Mouse (Mus musculus) thymus, adult 2 months (tissue): ENCODE data around the gene Usb1.

Experiments
- CTCF ChIP-seq: fragments of 200-500 bp; IDR thresholded peaks from 2 replicates; pipeline ENCODE4 v1.5.1; 2012; ENCODE audit warnings: mild to moderate bottlenecking, control low read depth, low read length, moderate library complexity, borderline replicate concordance; ENCODE audit not compliant: control insufficient read depth, poor library complexity, insufficient read depth; ENCODE audit errors: extremely low read depth
- POLR2A ChIP-seq: fragments of 200-500 bp; IDR thresholded peaks from 2 replicates; pipeline ENCODE4 v1.6.1; 2012; ENCODE audit warnings: mild to moderate bottlenecking, low read length, control low read depth, moderate library complexity; ENCODE audit not compliant: control insufficient read depth, poor library complexity, insufficient read depth; ENCODE audit errors: extremely low read depth

DNA sequence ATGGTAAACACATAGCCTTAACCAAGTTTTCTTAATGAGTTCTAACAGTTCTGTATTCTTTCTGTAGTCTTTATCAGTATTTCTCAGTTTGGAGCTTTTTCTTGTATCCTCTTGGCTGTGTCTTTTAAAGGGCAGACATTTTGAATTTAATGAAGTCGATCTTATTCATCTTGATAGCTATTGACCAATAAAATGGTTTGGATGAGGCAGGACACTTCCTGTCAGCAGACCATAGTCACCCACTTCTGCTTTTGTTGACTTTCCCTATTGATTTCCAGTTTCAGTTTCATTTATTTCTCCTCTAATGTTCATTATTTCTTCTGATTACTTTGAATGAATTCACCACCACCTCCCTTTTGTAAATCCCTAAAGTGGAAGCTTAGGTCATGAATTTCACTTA is 3.6 kb downstream of the Usb1 start:
- TF ChIP-seq CTCF, result no peak
- no peak for TF ChIP-seq POLR2A
